Mouse (Mus musculus): ENCODE measurements around the gene Cpt1a. TPM values are rescaled to one million over a fixed set of nuclear protein-coding genes. Genes with fewer than 3 reads are reported as not detected.

The Cpt1a gene
- total RNA-seq, 2 experiments from 2014 or later, result 6.2 to 8.3 TPM

DNA sequence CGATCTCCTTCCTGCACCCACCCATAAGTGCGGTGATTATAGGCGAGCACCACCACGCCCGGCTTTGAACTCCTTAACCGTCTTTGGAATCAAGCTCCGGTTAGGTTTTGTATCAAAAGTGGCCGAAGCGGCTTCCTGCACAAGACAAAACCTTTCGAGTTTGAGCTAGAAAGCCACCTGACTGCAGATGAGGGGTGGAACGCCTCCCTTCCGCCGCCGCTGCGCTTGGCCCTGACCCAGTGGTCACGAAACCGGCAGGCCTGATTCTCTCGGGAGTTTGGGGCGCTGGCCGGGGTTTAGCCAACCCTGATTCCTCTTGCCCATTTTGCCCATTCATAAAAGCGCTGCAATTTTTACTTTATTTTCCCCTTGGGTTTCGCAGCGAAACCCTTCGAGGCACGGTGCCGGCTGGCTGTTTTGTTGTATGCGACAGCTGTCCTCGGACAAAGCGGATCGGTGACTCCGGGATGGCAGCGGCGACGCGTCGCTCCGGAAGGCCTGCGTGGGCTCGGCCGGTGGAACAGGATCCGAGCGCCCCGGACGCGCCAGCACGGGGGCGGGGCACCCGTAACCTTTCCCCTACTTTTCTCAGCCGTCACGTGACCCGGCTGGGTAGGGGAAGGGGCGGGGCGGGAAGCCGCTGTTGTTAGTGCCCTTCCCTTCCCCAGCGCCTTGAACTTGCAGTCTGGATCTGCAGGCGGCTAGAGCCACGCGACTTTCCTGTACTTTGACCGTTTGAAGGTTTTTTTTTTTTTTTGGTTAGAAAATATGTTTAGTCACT lies 3.0 kb downstream of the Cpt1a start:
- DNase-seq (ENCODE audit: low spot score), result peak; percentile 96

- no peak for DNase-seq (ENCODE audit: low spot score)
Observed at GRCm38 (mm10) chr19:3325771-3326478, 3.8 kb downstream of the Cpt1a start.

GRCm38 (mm10) chr19:3326479-3327047 lies 4.4 kb downstream of the Cpt1a start:
- no peak for DNase-seq (ENCODE audit: low spot score)

- DNase-seq (ENCODE audit: low spot score), result peak; percentile 78
Observed at GRCm38 (mm10) chr19:3333247-3333646, 11.1 kb downstream of the Cpt1a start.

DNA sequence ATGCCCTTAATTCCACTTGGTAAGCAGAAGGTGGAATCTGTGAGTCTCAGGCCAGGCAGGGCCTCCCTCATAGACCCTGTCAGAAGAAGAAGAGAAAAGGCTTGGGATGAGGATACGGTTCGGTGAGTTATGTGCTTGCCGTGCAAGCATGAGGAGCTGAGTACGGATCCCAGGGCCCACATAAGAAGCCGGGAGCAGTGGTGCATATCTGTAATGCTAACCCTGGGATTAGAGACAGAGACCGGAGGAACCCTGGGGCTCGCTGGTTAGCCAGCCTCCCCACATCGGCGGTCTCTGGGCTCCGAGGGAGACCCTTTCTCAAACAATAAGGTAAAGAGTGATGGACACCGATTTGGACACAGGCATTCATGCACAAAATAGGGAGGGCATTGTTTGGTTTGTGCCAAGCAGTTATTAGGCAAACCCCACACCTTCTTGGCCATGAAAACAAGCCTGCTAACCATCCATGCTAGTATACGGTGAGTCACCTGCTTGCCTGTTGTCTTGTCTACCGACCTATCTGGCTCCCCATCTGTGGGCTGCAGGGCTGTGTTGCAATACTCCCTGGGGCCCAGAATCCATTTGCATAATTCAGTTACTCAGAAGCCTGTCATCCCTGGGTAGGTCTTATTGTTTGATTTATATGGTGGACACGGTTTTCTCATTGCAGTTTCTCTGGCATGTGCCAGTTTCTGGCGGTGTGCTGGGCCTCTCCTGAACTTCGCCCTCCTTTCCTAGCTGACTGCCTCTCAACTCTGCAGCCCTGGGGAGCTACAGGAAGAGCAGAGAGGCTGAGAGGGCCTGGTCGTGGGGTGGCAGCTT lies 11.8 kb downstream of the Cpt1a start:
- no peak for DNase-seq (ENCODE audit: low spot score)

- DNase-seq (ENCODE audit: low spot score), result no peak
Observed at GRCm38 (mm10) chr19:3334550-3334949, 12.4 kb downstream of the Cpt1a start.

GRCm38 (mm10) chr19:3335917-3336316 lies 13.8 kb downstream of the Cpt1a start:
- DNase-seq (ENCODE audit: low spot score), result no peak

DNA sequence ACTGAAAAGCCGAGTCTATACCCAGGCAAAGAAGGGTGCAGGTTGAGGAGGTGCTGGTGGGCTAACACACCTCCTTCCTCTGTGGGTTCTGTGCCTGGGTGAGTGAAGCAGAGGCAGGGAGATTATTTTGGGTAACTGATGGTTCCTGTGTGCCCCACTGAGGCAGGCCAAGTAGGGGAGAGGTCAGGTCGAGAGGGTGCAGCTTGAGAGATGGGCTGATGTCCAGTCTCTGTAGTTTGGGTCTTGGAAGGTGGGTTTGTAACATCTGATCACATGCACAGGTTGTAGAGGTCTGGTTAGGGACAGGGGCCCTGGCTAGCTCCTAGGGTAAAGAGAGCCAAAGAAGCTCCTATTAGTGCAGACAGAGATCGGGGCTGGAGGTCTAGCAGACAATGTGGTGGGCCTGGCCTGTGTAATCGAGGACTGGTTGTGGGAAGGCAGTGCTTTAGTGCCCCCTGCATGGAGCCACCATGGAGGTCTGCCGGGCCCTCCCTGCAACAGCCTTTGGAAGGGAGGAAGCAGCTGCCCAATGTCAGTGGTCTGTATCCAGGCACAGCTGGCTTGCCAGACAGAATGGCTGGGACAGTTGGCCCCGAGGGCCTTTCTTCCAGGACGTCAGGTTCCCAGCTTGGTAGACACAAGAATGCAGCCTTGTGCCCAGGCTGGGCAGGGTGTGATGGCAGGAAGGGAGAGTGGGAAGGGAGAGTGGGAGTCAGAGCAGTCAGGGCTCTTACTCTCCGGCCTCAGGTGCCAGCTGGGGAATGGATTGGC lies 14.5 kb downstream of the Cpt1a start:
- DNase-seq (ENCODE audit: low spot score), result no peak

- DNase-seq (ENCODE audit: low spot score), result no peak
Observed at GRCm38 (mm10) chr19:3339187-3339586, 17.1 kb downstream of the Cpt1a start.

DNA sequence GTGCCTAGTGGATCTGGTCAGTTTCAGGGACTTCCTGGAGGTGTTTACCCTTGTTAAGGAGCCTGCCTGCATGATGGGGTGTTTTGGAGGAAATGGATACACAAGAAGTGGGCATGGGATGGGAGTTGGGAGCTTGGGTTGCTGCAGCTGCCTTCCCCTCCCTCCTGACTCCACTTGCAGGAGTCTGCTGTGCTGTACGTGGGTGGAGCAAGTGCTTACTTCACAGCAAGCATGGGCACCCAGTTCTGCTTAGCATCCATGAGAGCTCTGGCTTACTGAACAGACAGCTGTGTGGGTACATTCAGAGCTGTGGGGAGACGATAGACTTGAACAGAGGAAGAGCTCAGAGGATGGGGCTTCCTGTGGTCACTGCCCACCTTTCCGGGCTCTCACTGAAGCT lies 18.9 kb downstream of the Cpt1a start:
- DNase-seq (ENCODE audit: low spot score), result no peak

- no peak for DNase-seq (ENCODE audit: low spot score)
Observed at GRCm38 (mm10) chr19:3343929-3344328, 21.8 kb downstream of the Cpt1a start.

DNA sequence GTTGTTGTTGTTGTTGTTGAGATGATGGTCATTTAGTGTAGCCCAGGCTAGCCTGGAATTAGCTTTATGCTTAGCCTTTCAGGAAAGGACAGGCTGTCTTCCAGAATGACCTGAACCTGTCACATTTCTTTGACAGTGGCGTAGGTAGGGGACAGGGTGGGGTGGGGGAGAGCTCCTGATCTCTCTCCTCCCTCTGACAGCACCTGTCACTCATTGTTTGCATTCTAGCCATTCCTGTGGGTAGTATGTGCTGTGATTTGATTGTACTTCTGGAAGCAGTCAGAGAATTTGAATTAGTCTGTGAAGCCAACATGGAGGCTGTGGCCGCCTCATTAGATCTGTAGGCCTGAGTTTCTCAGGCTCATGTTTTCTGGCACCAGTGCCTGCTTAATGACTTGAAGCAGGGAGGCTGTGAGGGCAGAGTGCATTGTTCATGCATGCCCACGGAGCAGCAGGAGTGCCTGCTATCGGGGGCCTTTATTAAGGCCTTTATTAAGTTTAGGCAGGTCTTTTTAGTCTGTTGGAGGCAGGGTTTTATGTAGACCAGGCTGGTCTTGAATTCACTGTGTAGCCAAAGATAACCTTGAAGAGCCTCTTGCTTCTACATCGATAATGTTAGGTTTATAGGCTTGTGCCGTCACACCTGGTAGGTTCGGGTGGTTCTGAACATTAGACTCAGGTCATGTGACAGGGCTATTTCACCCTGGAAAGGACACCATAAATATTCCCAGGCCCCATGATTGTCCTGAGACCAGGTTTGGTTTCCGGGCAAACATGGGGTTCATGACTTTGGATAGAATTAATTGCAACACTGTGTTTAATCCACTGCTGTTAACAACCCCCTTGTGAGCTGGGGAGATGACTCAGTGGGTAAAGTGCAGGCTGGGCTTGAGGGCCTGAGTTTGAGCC lies 22.8 kb downstream of the Cpt1a start:
- no peak for DNase-seq (ENCODE audit: low spot score)

DNA sequence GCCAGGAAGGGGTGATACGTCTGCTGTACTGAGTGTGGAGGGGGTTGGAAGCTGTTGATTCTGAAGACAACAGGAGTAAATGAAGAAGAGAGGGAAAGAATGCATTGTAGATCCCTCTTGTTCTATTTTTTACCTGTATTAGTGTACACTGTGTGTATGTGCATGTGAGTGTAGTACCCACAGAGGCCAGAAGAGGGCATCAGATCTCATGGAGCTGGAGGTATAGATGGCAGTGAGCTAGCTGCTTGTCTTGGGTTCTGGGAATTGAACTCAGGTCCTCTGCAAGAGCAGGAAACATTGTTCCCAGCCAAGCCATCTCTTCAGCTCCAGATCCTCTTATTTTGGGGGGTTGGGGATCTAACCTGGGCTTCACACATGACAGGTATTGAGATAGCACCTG lies 25.6 kb downstream of the Cpt1a start:
- no peak for DNase-seq (ENCODE audit: low spot score)

GRCm38 (mm10) chr19:3353415-3354111 lies 31.4 kb downstream of the Cpt1a start:
- DNase-seq (ENCODE audit: low spot score), result peak; percentile 72

DNA sequence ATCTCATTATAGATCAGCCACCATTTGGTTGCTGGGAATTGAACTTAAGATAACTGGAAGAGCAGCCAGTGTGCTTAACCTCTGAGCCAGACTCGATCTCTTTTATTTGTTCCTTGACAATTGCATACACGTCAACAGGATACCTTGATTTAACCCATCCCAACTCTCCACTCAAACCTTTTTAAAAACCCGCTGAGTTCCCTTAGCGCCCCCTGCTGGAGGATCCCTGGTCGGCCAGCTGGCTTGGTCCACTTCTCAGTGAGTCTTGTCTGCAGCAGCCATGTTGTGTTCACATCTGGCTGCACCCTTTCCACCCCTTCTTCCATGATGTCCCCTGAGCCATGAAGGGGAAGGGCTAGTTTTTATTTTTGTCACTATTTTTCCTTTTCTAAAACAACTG lies 33.0 kb downstream of the Cpt1a start:
- peak; percentile 32 for DNase-seq (ENCODE audit: low spot score)

DNA sequence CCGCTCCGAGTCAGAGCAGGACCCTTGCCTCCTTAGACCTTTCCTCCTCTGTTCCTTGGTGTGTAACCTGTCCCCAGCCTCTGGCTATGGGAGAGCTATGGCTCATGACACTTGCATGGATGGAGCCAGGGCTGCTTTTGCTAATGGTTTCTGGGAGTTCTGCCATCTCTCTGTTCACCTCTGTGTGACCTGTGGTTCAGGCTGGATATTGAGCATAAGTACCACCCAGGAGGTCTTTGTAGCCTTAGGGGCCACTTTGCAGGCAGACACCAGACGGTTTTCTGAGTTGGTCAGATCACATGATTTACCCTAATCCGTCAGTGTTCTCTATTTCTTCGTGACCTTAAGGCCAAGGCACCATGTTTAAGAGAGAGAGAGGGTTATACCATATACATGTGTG lies 34.4 kb downstream of the Cpt1a start:
- DNase-seq (ENCODE audit: low spot score), result no peak

DNA sequence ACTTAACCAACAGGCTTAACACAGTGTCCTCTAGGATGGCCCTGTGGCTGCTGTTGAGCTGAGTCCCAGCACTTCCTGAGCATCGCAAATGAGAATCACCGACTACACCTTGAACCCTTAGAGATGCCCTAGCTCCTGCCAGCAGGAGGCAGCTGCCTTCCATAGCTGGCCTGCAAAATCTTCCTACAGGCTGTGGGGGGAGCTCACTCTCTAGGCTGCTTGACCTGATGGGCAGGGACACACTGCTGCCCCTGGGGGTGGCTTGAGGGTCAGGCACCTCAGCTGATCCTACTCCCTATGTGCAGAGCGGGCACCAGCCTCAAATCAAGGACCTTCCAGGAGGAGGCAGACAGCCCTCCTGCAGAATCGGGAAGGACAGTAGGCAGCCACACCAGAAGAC lies 35.5 kb downstream of the Cpt1a start:
- DNase-seq (ENCODE audit: low spot score), result no peak

DNA sequence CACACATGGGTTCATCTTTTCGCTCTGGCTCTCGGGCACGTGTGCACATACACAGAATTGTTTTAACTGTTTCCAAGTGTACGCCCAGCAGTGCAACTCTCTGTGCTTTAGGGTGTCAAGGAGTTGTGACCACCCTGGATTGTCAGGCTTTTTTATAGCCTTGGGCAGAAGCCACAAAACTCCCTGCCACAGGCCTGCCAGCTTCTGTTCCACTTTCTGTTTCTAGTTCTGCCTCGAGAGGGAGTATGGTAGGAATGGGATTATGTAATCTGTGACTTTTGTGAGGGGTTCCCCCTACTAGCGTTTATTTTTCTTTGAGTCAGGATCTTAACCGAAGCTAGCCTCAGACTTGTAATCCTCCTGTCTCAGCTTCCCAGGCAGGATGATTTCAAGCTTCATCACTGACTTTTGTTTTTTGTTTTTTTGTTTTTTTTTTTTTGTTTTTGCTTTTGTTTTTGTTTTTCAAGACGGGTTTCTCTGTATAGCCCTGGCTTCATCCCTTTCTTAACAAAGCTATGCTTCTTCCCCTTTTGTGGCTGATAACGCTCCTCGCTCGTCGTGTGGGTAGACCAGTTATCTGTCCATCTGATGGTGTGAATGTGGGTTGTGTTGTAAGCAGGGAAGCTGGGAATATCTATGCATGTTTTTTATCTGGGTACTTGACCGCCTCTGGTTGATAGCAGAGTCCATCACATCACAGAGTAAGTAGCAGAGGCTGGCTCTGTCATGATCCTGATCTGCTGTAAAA lies 37.9 kb downstream of the Cpt1a start:
- DNase-seq (ENCODE audit: low spot score), result no peak

GRCm38 (mm10) chr19:3363510-3363909 lies 41.4 kb downstream of the Cpt1a start:
- no peak for DNase-seq (ENCODE audit: low spot score)
